Mouse (Mus musculus) kidney, embryonic 14.5 days (tissue): ENCODE measurements around the gene Olfml3. TPM values are rescaled to one million over a fixed set of nuclear protein-coding genes. Genes with fewer than 3 reads are reported as not detected.
A peak's percentile ranks its signal among the peaks of the same experiment; 100 is the strongest.

Source experiments
- ATAC-seq: fragments of 200-750 bp; cut with Nextera tagmentation; 2 replicates; pipeline ENCODE4 v1.8.0; 2017; ENCODE audit warnings: moderate number of reproducible peaks, mild to moderate bottlenecking, moderate TSS enrichment, moderate library complexity; ENCODE audit not compliant: low FRiP score, low TSS enrichment
- H3K27ac ChIP-seq: fragments of 300-500 bp; sonication (generic); 2 replicates; pipeline ENCODE4 v1.5.1; 2014; ENCODE audit warnings: low read depth, mild to moderate bottlenecking, low read length, moderate library complexity, mixed read lengths
- H3K27me3 ChIP-seq: fragments of 300-500 bp; sonication (generic); 2 replicates; pipeline ENCODE4 v1.6.1; 2014; ENCODE audit warnings: mild to moderate bottlenecking, low read length; ENCODE audit not compliant: control insufficient read depth, insufficient read depth
- H3K36me3 ChIP-seq: fragments of 300-500 bp; sonication (generic); 2 replicates; pipeline ENCODE4 v1.6.1; 2014; ENCODE audit warnings: low read length, mixed read lengths; ENCODE audit not compliant: control insufficient read depth, insufficient read depth
- H3K4me1 ChIP-seq: fragments of 300-500 bp; sonication (generic); 2 replicates; pipeline ENCODE4 v1.6.1; 2014; ENCODE audit warnings: low read length, mixed read lengths; ENCODE audit not compliant: control insufficient read depth, insufficient read depth
- H3K4me2 ChIP-seq: fragments of 300-500 bp; sonication (generic); replicated peaks from 2 replicates; pipeline ENCODE4 v1.6.1; 2014; ENCODE audit warnings: low read depth, mild to moderate bottlenecking, low read length
- H3K4me3 ChIP-seq: fragments of 300-500 bp; sonication (generic); 2 replicates; pipeline ENCODE4 v1.5.1; 2014; ENCODE audit warnings: mild to moderate bottlenecking, low read length
- H3K9ac ChIP-seq: fragments of 300-500 bp; sonication (generic); 2 replicates; pipeline ENCODE4 v1.6.1; 2014; ENCODE audit warnings: low read depth, mild to moderate bottlenecking, low read length, moderate library complexity
- H3K9me3 ChIP-seq: fragments of 300-500 bp; sonication (generic); 2 replicates; pipeline ENCODE4 v1.6.1; 2016; ENCODE audit warnings: low read length; ENCODE audit not compliant: control insufficient read depth
- WGBS: fragments of 180-500 bp; shearing (Covaris S2); extraction: QIAGEN DNeasy Blood & Tissue Kit; methylation state at CpG from one replicate; pipeline ENCODE4 v1.1.7; 2014; 5-methylcytosine and 5-hydroxymethylcytosine counted together
- polyA plus RNA-seq: library from polyadenylated mRNA; unstranded; fragments of >200 nt; fragmentation: Nextera tagmentation; extraction: Ambion mirVana; gene quantifications from 2 replicates; pipeline ENCODE4 v1.2.1, GENCODE M21; 2014

Olfml3 gene
- polyA plus RNA-seq, 1 experiment from 2014 or later: 58.4 TPM

DNA sequence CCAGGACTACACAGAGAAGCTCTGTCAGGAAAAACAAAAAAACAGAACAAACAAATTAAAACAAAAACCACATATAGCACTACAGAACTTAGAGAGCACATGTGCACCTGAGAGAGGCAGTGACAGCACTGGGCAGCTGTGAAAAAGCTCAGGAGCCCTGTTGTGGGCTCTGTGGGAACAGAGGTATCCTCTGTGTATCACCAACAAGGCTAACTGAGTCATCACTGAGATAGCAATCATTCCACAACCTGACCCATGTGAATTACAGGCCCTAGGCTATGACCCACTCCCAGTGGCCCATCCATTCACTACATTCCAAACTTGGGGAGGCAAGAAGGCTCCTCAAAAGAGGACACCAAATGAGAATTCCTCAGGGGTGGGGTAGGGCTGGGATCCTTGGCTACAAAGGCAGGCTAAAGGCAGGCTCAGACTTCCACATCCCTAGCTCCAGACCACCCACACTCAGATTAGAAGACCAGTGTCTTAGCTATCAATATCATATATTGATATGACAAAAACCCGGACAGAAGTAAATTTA is 41.3 kb downstream of the Olfml3 start:
- Histone ChIP-seq H3K9me3 (no peaks in the 10 kb centered on the region), H3K36me3 (no peaks in the 10 kb centered on the region), H3K4me3 (no peak overlapping the region), H3K9ac (no peak overlapping the region), H3K4me1 (no peaks in the 10 kb centered on the region), H3K27me3 (no peaks in the 10 kb centered on the region), H3K27ac (no peak overlapping the region), H3K4me2 (no peak overlapping the region)
- 83% methylated on average over 1 of the region's 1 CpGs for WGBS
- ATAC-seq: no peak

DNA sequence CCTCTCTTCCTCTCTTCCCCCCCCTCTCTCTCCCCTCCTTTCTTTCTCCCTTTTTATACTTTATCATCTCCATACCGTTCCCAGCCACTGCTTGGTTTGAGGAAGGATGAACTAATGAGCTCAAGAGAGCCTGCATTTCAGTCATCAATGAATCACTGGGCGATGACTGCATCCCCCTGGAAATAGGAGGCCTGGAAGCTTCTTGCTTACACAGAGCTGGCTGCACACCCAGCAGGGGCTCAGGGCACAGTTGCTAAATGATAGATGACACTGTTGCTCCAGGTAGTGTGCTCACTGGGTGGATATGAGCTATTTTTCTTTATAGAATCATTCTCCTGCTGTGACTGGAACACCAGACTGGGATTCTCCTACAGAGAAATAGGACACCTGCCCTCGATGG is 42.2 kb downstream of the Olfml3 start:
- ATAC-seq: no peak
- Histone ChIP-seq H3K4me1 (no peaks in the 10 kb centered on the region), H3K4me2 (no peak overlapping the region), H3K9ac (no peak overlapping the region), H3K36me3 (no peaks in the 10 kb centered on the region), H3K9me3 (no peaks in the 10 kb centered on the region), H3K27ac (no peak overlapping the region), H3K4me3 (no peak overlapping the region), H3K27me3 (no peaks in the 10 kb centered on the region)
- 57% methylated on average over 3 of the region's 3 CpGs for WGBS

DNA sequence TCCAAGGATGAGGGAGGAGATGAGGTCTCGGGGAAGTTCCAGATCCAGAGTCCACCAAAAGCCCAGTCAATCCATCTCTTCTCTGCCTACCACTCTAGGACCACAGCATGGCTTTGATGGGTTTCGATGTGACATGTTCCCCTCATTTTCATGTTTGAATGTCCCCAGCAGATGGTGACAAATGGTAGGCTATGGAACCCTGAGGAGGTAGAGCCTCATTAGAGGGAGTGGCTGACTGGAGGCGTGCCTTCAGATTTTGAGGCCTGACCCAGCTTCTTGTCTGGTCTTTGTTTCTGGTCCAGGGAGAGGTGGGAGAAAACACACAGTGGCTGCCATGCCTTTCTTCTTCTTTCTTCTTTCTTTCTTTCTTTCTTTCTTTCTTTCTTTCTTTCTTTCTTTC is 47.3 kb downstream of the Olfml3 start:
- Histone ChIP-seq H3K27ac (no peak overlapping the region), H3K36me3 (no peaks in the 10 kb centered on the region), H3K4me3 (no peak overlapping the region), H3K9me3 (no peaks in the 10 kb centered on the region), H3K4me1 (no peaks in the 10 kb centered on the region), H3K27me3 (no peaks in the 10 kb centered on the region), H3K4me2 (no peak overlapping the region), H3K9ac (no peak overlapping the region)
- 77% methylated on average over 3 of the region's 3 CpGs for WGBS
- ATAC-seq: no peak

DNA sequence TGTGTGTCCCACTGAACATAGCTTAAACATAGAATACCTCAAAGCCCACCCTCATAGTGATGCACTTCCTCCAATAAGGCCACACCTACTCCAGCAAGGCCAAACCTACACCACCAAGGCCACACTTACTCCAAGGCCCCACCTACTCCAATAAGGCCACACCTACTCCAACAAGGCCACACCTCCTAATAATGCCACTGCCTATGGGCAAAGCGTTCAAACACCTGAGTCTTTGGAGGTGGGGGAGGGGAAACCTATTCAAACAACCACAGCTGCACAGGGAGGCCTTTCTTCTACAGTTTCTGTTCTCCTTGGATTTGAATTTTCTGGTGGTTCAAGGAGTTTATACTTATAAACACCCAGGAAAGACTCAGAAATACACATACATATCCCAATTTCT is 48.8 kb downstream of the Olfml3 start:
- Histone ChIP-seq H3K36me3 (no peaks in the 10 kb centered on the region), H3K4me2 (no peak overlapping the region), H3K4me3 (no peak overlapping the region), H3K27me3 (no peaks in the 10 kb centered on the region), H3K9me3 (no peaks in the 10 kb centered on the region), H3K9ac (no peak overlapping the region), H3K4me1 (no peaks in the 10 kb centered on the region), H3K27ac (no peak overlapping the region)
- no peak for ATAC-seq
- 86% methylated on average over 1 of the region's 1 CpGs for WGBS

DNA sequence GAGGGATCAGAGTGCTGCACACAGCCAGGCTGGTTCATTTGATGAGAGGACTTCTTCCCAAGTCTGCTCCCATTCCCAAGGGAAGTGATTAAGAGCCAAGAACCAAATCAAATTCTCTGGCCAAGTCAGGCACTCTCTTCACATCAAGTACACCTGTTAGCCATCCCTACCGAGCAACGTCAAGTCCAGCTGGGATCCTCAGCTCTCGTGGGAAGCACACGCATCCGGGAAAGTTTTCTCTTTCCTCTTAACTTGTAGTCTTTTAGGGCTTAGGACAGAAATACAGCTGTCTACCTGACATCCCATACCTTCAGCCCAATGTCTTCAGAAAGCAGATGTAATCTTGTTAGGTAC is 53.9 kb downstream of the Olfml3 start:
- H3K27ac ChIP-seq: no peak overlapping the region
- no peaks in the 10 kb centered on the region for H3K36me3 ChIP-seq
- no peaks in the 10 kb centered on the region for H3K9me3 ChIP-seq
- WGBS: 28% methylated on average over 5 of the region's 5 CpGs
- no peak for ATAC-seq
- H3K4me2 ChIP-seq: no peak overlapping the region
- no peaks in the 10 kb centered on the region for H3K27me3 ChIP-seq
- H3K4me1 ChIP-seq: peaks cover 12% of the 10 kb centered on the region
- H3K9ac ChIP-seq: no peak overlapping the region
- H3K4me3 ChIP-seq: no peak overlapping the region

DNA sequence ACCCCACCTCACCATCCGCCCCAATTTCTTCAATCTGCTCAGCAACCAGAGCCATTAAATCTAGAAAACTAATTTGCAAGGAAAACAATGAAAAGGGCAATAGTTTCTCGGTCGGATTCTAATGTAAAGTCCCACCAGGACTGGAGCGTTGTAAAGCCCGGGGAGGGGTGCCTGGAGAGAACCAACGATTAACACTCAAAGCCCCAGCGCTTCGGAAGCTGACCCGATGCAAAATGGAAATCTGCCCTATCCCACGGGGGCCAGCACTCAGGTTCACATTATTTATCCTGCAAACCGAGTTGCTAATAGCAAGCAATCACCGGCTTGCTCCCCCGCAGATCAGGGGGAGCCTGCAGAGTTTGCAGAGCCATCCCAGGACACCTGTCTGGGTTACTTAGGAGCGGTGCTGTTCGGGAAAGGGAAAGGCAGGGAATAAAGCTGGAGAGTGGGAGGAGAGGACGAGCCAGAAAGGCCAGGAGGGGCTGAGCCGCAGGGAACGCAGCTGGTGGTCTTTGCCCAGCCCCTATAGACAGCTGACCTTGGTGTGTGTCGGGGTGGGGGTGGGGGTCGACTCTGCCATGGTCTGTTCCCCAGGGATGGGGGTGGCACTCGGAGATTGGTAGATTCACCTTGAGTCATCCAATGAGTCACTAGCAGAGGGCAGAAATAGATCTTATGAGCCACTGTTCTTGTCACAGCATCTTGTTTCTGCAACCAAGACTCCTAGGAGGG is 54.4 kb downstream of the Olfml3 start:
- 2% methylated on average over 21 of the region's 21 CpGs for WGBS
- no peaks in the 10 kb centered on the region for H3K36me3 ChIP-seq
- ATAC-seq: peak; percentile 73; the same call in 1 of the 2 replicates
- H3K4me2 ChIP-seq: peak overlapping the region; percentile 37
- H3K4me3 ChIP-seq: 0 out of 2 replicates have a peak overlapping the region, but pooled peaks have one; percentile 2
- peaks cover 12% of the 10 kb centered on the region for H3K4me1 ChIP-seq
- no peak overlapping the region for H3K27ac ChIP-seq
- H3K9ac ChIP-seq: 0 out of 2 replicates have a peak overlapping the region, but pooled peaks have one; percentile 19
- no peaks in the 10 kb centered on the region for H3K9me3 ChIP-seq
- no peaks in the 10 kb centered on the region for H3K27me3 ChIP-seq

DNA sequence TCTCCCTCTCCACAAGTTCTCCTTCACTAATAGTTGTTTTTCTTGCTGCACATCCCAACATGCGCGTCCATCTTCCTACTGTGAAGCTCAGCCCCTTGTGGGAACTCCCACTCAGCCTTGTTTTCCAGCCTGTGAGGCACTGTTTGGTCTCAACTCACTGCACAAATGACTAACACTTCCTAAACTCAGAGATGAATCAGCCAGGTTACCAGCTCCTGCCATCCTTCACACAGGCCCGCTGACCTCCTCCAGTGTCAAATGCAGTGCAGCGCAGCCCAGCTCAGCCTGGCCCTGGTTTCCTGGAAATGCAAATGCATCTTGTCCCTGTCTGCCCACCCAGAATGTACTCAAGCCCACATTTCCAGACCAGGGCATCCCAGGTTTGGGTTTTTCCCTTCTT is 55.3 kb downstream of the Olfml3 start:
- Histone ChIP-seq H3K4me1 (peaks cover 12% of the 10 kb centered on the region), H3K4me3 (no peak overlapping the region), H3K9me3 (no peaks in the 10 kb centered on the region), H3K27me3 (no peaks in the 10 kb centered on the region), H3K27ac (no peak overlapping the region), H3K36me3 (no peaks in the 10 kb centered on the region), H3K9ac (no peak overlapping the region), H3K4me2 (no peak overlapping the region)
- 0 out of 2 replicates have a peak, but pooled peaks have one; percentile 22 for ATAC-seq
- WGBS: 26% methylated on average over 4 of the region's 4 CpGs

DNA sequence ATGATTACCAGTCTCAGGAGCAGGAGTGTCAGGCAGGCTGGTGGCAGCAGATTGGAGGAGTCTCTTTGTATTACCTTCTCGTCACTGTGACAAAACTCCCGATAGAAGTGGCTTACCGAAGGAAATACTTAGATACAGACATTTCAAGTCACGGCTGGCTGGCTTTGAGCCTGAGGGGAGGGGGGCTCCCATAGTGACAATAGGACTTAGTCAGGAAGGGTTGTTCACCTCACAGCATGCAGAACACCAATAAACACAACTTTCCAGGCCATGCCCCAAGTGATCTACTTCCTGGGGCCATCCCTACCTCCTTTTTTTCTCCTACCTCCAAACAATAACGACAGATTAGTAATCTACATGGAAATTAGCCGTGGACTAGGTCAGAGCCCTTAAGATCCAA is 59.0 kb downstream of the Olfml3 start:
- Histone ChIP-seq H3K9ac (no peak overlapping the region), H3K36me3 (no peaks in the 10 kb centered on the region), H3K4me3 (no peak overlapping the region), H3K27me3 (no peaks in the 10 kb centered on the region), H3K9me3 (no peaks in the 10 kb centered on the region), H3K4me1 (peaks cover 12% of the 10 kb centered on the region), H3K27ac (no peak overlapping the region), H3K4me2 (no peak overlapping the region)
- ATAC-seq: no peak
- WGBS: 16% methylated on average over 6 of the region's 6 CpGs

DNA sequence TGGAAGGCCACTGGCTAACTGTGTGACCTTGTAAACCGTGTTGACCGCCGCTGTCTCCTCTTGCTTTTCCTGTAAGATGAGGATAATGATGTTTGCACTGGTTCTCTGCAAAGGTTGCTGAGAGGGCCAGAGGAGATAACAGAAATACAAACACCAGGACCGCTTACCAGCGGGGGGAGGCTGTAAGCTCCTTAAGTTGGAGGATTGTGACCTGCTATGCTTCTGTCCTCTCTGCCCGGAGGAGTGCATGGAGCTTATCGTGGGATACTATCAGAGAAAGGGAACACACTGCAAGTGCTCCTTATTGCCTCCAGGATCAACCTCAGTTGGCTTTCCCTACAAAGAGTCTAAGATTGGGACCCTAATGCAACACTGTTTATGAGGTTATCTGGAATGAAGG is 65.1 kb downstream of the Olfml3 start:
- Histone ChIP-seq H3K27me3 (no peaks in the 10 kb centered on the region), H3K36me3 (no peaks in the 10 kb centered on the region), H3K4me1 (no peaks in the 10 kb centered on the region), H3K4me2 (no peak overlapping the region), H3K4me3 (no peak overlapping the region), H3K9ac (no peak overlapping the region), H3K27ac (no peak overlapping the region), H3K9me3 (no peaks in the 10 kb centered on the region)
- WGBS: 29% methylated on average over 7 of the region's 7 CpGs
- no peak for ATAC-seq
